Mouse (Mus musculus): ENCODE results near the gene Taf5.

Gene Taf5

GRCm38 (mm10) chr19:47067096-47067882, at the start of gene Taf5:
Gene Taf5 (plus strand): TSS chr19:47067746.
- DNase-seq: peak; percentile 100

GRCm38 (mm10) chr19:47017831-47018230, 49.7 kb upstream of the Taf5 start:
- DNase-seq: no peak

- no peak for DNase-seq
These were observed 49.2 kb upstream of the Taf5 start for GRCm38 (mm10) chr19:47018330-47018729.

- DNase-seq: no peak
These were observed 48.2 kb upstream of the Taf5 start for GRCm38 (mm10) chr19:47019326-47019725.

GRCm38 (mm10) chr19:47022709-47023108, 44.8 kb upstream of the Taf5 start:
- no peak for DNase-seq

GRCm38 (mm10) chr19:47023546-47023945, 44.0 kb upstream of the Taf5 start:
- no peak for DNase-seq

GRCm38 (mm10) chr19:47024954-47025353, 42.6 kb upstream of the Taf5 start:
- no peak for DNase-seq

GRCm38 (mm10) chr19:47026513-47026912, 41.0 kb upstream of the Taf5 start:
- DNase-seq: no peak

- DNase-seq: no peak
These were observed 37.8 kb upstream of the Taf5 start for GRCm38 (mm10) chr19:47029796-47030195.

- DNase-seq: no peak
These were observed 35.8 kb upstream of the Taf5 start for GRCm38 (mm10) chr19:47031770-47032169.

GRCm38 (mm10) chr19:47034916-47035315, 32.6 kb upstream of the Taf5 start:
- no peak for DNase-seq

GRCm38 (mm10) chr19:47036596-47036995, 30.9 kb upstream of the Taf5 start:
- no peak for DNase-seq

- no peak for DNase-seq
These were observed 26.6 kb upstream of the Taf5 start for GRCm38 (mm10) chr19:47040720-47041473.

- peak; percentile 30 for DNase-seq
These were observed 23.9 kb upstream of the Taf5 start for GRCm38 (mm10) chr19:47043608-47044007.

- DNase-seq: peak; percentile 9
These were observed 21.2 kb upstream of the Taf5 start for GRCm38 (mm10) chr19:47046343-47046742.

GRCm38 (mm10) chr19:47047236-47047833, 20.2 kb upstream of the Taf5 start:
- DNase-seq: peak; percentile 66

- peak; percentile 69 for DNase-seq
These were observed 18.5 kb upstream of the Taf5 start for GRCm38 (mm10) chr19:47049061-47049460.

- DNase-seq: peak; percentile 79
These were observed 17.7 kb upstream of the Taf5 start for GRCm38 (mm10) chr19:47049840-47050239.

GRCm38 (mm10) chr19:47050271-47051032, 17.1 kb upstream of the Taf5 start, which contains the start of gene Pcgf6:
Gene Pcgf6 (minus strand): TSS chr19:47050906.
- DNase-seq: peak; percentile 97

GRCm38 (mm10) chr19:47052927-47053326, 14.6 kb upstream of the Taf5 start:
- DNase-seq: no peak

- no peak for DNase-seq
These were observed 14.1 kb upstream of the Taf5 start for GRCm38 (mm10) chr19:47053471-47053870.

GRCm38 (mm10) chr19:47057684-47058083, 9.9 kb upstream of the Taf5 start:
- no peak for DNase-seq

GRCm38 (mm10) chr19:47065860-47066259, 1.7 kb upstream of the Taf5 start:
- DNase-seq: no peak
